Mouse (Mus musculus): ENCODE measurements around the gene Cd247.

GRCm38 (mm10) chr1:165791411-165791810 is 2.9 kb downstream of the Cd247 start:
- TF ChIP-seq CTCF (conservative IDR thresholded peaks at IDR 0.05; ENCODE audit: low read length) (no peak), NANOG (IDR thresholded peaks at IDR 0.05; ENCODE audit: borderline replicate concordance, low read length) (no peak)
